Mouse (Mus musculus) embryonic fibroblast, embryonic 13.5 days (primary cell): ENCODE data around the gene Mtnr1a.

ENCODE experiments used
- CTCF ChIP-seq: IDR thresholded peaks from 2 replicates; pipeline ENCODE4 v1.5.1; 2011; ENCODE audit warnings: mild to moderate bottlenecking, control low read depth, low read length, moderate library complexity, borderline replicate concordance; ENCODE audit not compliant: insufficient read depth
- POLR2A ChIP-seq: IDR thresholded peaks from 2 replicates; pipeline ENCODE4 v1.6.1; 2011; ENCODE audit warnings: low read depth, mild to moderate bottlenecking, control low read depth, low read length, moderate library complexity

DNA sequence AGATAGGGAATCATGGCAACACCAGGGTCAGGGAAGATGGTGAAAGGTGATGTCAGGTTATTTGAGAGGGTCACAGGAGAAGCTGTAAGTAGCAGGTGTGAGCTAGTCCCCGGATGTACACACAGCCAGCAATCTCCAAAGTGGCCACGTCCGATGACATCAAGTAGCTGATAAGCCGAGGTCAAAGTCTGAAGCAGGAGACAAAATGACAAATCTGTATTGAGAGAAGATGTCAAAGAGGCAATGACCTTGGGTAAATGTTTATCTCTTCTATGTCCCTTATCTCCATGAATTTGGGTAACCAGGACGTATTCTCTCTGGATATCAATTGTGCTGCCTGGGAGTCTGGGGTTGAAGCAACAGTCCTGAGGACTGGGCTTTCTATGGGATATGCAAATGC is 42.9 kb downstream of the Mtnr1a start:
- TF ChIP-seq CTCF, result no peak
- TF ChIP-seq POLR2A, result no peak
